24 mouse cellular contexts compared by ENCODE assay signal in genomic region chr6:71196107-71196506, GRCm38 (mm10). TPM values are rescaled to one million over a fixed set of nuclear protein-coding genes. Genes with fewer than 3 reads are reported as not detected.
"Had no signal": no experiment of that assay in that cellular context is flagged by ENCODE, and none has a peak within 500 bp of the region (broad histone marks: within the 10 kb centered on the region; RNA-seq: fewer than 3 reads in every experiment).

No protein-coding gene starts in this region.

- H3K9ac ChIP-seq: intestine, embryonic 15.5 days; kidney, embryonic 15.5 days; midbrain, embryonic 13.5 days; neural tube, embryonic 13.5 days had no signal

- H3K36me3 ChIP-seq: intestine, embryonic 15.5 days; kidney, embryonic 15.5 days; midbrain, embryonic 10.5 days; midbrain, embryonic 13.5 days; neural tube, embryonic 13.5 days had no signal

- H3K27me3 ChIP-seq: intestine, embryonic 15.5 days; kidney, embryonic 15.5 days; midbrain, embryonic 13.5 days; neural tube, embryonic 13.5 days had no signal

- H3K4me1 ChIP-seq: intestine, embryonic 15.5 days; kidney, embryonic 15.5 days; midbrain, embryonic 10.5 days; midbrain, embryonic 13.5 days; neural tube, embryonic 13.5 days had no signal

- H3K4me2 ChIP-seq: intestine, embryonic 15.5 days; kidney, embryonic 15.5 days; midbrain, embryonic 13.5 days; neural tube, embryonic 13.5 days had no signal

- H3K27ac ChIP-seq: intestine, embryonic 15.5 days; kidney, embryonic 15.5 days; left cerebral cortex, adult 2 months; midbrain, embryonic 10.5 days; midbrain, embryonic 13.5 days; neural tube, embryonic 13.5 days had no signal

- H3K9me3 ChIP-seq: intestine, embryonic 15.5 days; kidney, embryonic 15.5 days; megakaryocyte, embryonic 14.5 days; midbrain, embryonic 10.5 days; midbrain, embryonic 13.5 days; neural tube, embryonic 13.5 days had no signal

- DNase-seq: kidney, adult 11 months; kidney, adult 8-10 months; kidney, postnatal 10 days; kidney, postnatal 36 days; layer of hippocampus, postnatal 36 days; lung, adult 2 months; retina, postnatal 1 day; thymus, adult 18-20 months; thymus, postnatal 36 days had no signal

- ATAC-seq: intestine, embryonic 15.5 days; midbrain, embryonic 13.5 days; midbrain, embryonic 16.5 days had no signal

- H3K4me3 ChIP-seq: intestine, embryonic 15.5 days; kidney, embryonic 15.5 days; left cerebral cortex, adult 2 months; megakaryocyte, embryonic 14.5 days; midbrain, embryonic 10.5 days; midbrain, embryonic 13.5 days; myocyte; neural tube, embryonic 13.5 days had no signal

RNA-seq across cellular contexts. Expression of gene Fabp1, which starts 3.5 kb away (rescaled TPM):
- total RNA-seq: layer of hippocampus, adult 8-10 months; layer of hippocampus, postnatal 10 days; layer of hippocampus, postnatal 36 days; left cerebral cortex, adult 2 months; left cerebral cortex, postnatal 10 days; left cerebral cortex, postnatal 36 days; monocyte, adult 5-6 weeks; neutrophil, adult 5-6 weeks had no signal
- polyA plus RNA-seq: midbrain, embryonic 10.5 days; midbrain, embryonic 13.5 days; midbrain, embryonic 16.5 days; myocyte had no signal

RNA-seq across cellular contexts. Expression of gene Thnsl2, which starts 51.9 kb away (rescaled TPM):
- total RNA-seq: monocyte, adult 5-6 weeks; neutrophil, adult 5-6 weeks had no signal
